Mouse (Mus musculus): ENCODE measurements around the gene Pla2g15.

DNA sequence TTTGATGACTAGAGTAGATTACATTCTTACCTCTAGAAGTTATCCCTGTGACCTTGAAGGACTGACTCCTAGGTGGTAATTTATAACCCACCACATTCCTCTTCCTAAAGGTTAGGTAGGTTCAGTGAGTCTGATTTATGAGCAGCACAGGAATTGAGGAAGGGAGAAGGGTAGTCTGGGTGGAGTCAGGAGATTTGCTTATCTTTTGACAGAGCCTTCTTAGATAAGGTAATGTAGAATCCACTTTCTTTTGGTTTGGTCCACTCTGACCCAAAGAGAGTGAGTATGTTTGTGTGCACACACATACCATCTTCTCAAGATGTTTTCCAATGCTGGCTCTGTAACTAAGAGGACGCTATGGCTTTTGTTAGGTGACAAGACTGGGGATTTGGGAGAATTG lies 27.4 kb downstream of the Pla2g15 start:
- TF ChIP-seq GATA1 (IDR thresholded peaks at IDR 0.05; ENCODE audit: borderline replicate concordance, low read length): no peak
- no peak for TF ChIP-seq FLI1 (IDR thresholded peaks at IDR 0.05; ENCODE audit: low read length)
